Mouse (Mus musculus) limb, embryonic 15.5 days (tissue): ENCODE results near the gene Pop4. TPM values are rescaled to one million over a fixed set of nuclear protein-coding genes. Genes with fewer than 3 reads are reported as not detected.

Experiments
- ATAC-seq: fragments of 200-750 bp; cut with Nextera tagmentation; 2 replicates; pipeline ENCODE4 v1.8.0; 2017; ENCODE audit warnings: low read depth, moderate TSS enrichment; ENCODE audit not compliant: insufficient number of reproducible peaks, low FRiP score, low TSS enrichment
- H3K27ac ChIP-seq: fragments of 300-500 bp; sonication (generic); 2 replicates; pipeline ENCODE4 v1.5.1; 2015; ENCODE audit warnings: moderate library complexity, mild to moderate bottlenecking, inconsistent platforms
- H3K27me3 ChIP-seq: fragments of 300-500 bp; sonication (generic); 2 replicates; pipeline ENCODE4 v1.6.1; 2015; ENCODE audit warnings: inconsistent platforms
- H3K36me3 ChIP-seq: fragments of 300-500 bp; sonication (generic); 2 replicates; pipeline ENCODE4 v1.6.1; 2015; ENCODE audit warnings: inconsistent platforms
- H3K4me1 ChIP-seq: fragments of 300-500 bp; sonication (generic); 2 replicates; pipeline ENCODE4 v1.6.1; 2015; ENCODE audit warnings: inconsistent platforms
- H3K4me2 ChIP-seq: fragments of 300-500 bp; sonication (generic); 2 replicates; pipeline ENCODE4 v1.6.1; 2015; ENCODE audit warnings: mild to moderate bottlenecking, inconsistent platforms
- H3K4me3 ChIP-seq: fragments of 300-500 bp; sonication (generic); 2 replicates; pipeline ENCODE4 v1.5.1; 2015; ENCODE audit warnings: mild to moderate bottlenecking, inconsistent platforms
- H3K9ac ChIP-seq: fragments of 300-500 bp; sonication (generic); 2 replicates; pipeline ENCODE4 v1.6.1; 2015; ENCODE audit warnings: inconsistent platforms
- H3K9me3 ChIP-seq: fragments of 300-500 bp; sonication (generic); 2 replicates; pipeline ENCODE4 v1.6.1; 2016; ENCODE audit warnings: inconsistent platforms
- WGBS: fragments of 180-500 bp; shearing (Covaris S2); methylation state at CpG from one replicate; pipeline ENCODE4 v1.1.7; 2015; 5-methylcytosine and 5-hydroxymethylcytosine counted together
- polyA plus RNA-seq: library from polyadenylated mRNA; unstranded; fragments of >200 nt; fragmentation: Nextera tagmentation; extraction: Ambion mirVana; gene quantifications from 2 replicates; pipeline ENCODE4 v1.2.1, GENCODE M21; 2015

The Pop4 gene
- polyA plus RNA-seq, 1 experiment from 2014 or later = 54.6 TPM

DNA sequence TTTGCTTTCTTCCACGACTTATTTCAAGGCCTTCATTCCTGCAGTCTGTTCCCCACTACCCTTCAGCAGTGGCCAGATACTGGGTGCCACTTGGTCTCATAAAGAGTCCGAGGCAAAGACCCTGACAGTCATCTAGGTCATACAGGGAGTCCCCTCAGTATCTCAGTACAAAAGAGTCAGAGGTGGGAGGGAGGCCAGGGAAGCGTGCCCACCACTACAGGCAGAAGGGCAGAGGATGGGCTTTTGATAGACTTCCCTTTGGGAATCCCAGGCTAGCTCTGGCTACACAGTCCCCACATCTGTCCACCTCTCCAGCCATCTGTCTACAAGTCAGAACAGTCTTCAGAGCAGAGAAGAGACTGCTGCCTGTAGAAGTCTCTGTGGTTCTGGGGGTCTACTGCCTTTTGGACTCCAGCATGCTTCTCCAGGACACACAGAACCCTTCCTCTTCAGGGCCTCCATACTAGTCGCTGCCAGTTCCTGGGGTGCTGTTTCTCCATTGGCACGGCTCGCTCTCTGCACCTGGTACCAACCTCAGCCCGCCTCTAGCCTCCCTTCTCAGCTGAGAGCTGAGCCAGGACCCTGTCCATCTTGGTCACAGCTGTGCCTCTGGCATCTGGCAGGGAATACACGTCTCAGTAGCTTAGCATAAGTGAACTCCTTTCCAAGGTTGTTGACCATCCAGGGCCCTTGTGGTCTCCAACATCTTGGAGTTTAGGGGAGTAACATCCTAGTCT lies 52.4 kb downstream of the Pop4 start:
- Histone ChIP-seq H3K27me3 (no peaks in the 10 kb centered on the region), H3K4me2 (no peak overlapping the region), H3K9ac (no peak overlapping the region), H3K4me1 (no peaks in the 10 kb centered on the region), H3K9me3 (no peaks in the 10 kb centered on the region), H3K27ac (no peak overlapping the region), H3K4me3 (no peak overlapping the region), H3K36me3 (peaks cover 17% of the 10 kb centered on the region; the same call in 1 of the 2 replicates)
- no peak for ATAC-seq
- 80% methylated on average over 8 of the region's 8 CpGs for WGBS

GRCm38 (mm10) chr7:38217417-38218171 lies 53.6 kb downstream of the Pop4 start:
- Histone ChIP-seq H3K27me3 (no peaks in the 10 kb centered on the region), H3K4me1 (no peaks in the 10 kb centered on the region), H3K27ac (no peak overlapping the region), H3K4me3 (no peak overlapping the region), H3K9me3 (no peaks in the 10 kb centered on the region), H3K9ac (no peak overlapping the region), H3K4me2 (no peak overlapping the region), H3K36me3 (peaks cover 17% of the 10 kb centered on the region; the same call in 1 of the 2 replicates)
- ATAC-seq = no peak
- 61% methylated on average over 5 of the region's 5 CpGs for WGBS

GRCm38 (mm10) chr7:38215697-38216096 lies 55.5 kb downstream of the Pop4 start:
- H3K4me1 ChIP-seq = no peaks in the 10 kb centered on the region; the same call in 1 of the 2 replicates
- H3K27me3 ChIP-seq = no peaks in the 10 kb centered on the region
- no peak for ATAC-seq
- 91% methylated on average over 6 of the region's 6 CpGs for WGBS
- peaks cover 8% of the 10 kb centered on the region; the same call in 1 of the 2 replicates for H3K36me3 ChIP-seq
- no peak overlapping the region for H3K27ac ChIP-seq
- no peak overlapping the region for H3K9ac ChIP-seq
- H3K9me3 ChIP-seq = no peaks in the 10 kb centered on the region
- H3K4me2 ChIP-seq = no peak overlapping the region
- H3K4me3 ChIP-seq = no peak overlapping the region

DNA sequence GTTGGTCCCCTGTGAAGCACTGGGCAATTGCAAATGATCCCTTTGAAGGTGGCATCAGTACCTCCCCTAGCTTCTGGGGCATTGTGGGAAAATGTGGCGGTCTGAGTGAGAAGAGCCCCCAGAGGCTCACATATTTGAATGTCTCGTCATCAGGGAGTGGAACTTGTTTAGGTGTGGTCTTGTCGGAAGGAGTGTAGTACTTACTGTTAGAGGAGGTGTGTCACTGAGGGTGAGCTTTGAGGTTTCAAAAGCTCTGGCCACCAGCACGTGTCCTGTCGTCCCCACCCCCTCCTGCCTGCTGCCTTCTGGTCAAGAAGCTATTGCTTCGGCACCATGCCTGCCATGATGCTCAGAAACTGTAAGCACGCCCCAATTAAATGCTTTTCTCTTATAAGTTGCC lies 55.9 kb downstream of the Pop4 start:
- no peak overlapping the region for H3K4me3 ChIP-seq
- H3K27me3 ChIP-seq = no peaks in the 10 kb centered on the region
- H3K4me1 ChIP-seq = no peaks in the 10 kb centered on the region; the same call in 1 of the 2 replicates
- no peak overlapping the region for H3K4me2 ChIP-seq
- H3K9me3 ChIP-seq = no peaks in the 10 kb centered on the region
- ATAC-seq = no peak
- H3K27ac ChIP-seq = no peak overlapping the region
- no peak overlapping the region for H3K9ac ChIP-seq
- 55% methylated on average over 7 of the region's 7 CpGs for WGBS
- peaks cover 6% of the 10 kb centered on the region; the same call in 1 of the 2 replicates for H3K36me3 ChIP-seq

DNA sequence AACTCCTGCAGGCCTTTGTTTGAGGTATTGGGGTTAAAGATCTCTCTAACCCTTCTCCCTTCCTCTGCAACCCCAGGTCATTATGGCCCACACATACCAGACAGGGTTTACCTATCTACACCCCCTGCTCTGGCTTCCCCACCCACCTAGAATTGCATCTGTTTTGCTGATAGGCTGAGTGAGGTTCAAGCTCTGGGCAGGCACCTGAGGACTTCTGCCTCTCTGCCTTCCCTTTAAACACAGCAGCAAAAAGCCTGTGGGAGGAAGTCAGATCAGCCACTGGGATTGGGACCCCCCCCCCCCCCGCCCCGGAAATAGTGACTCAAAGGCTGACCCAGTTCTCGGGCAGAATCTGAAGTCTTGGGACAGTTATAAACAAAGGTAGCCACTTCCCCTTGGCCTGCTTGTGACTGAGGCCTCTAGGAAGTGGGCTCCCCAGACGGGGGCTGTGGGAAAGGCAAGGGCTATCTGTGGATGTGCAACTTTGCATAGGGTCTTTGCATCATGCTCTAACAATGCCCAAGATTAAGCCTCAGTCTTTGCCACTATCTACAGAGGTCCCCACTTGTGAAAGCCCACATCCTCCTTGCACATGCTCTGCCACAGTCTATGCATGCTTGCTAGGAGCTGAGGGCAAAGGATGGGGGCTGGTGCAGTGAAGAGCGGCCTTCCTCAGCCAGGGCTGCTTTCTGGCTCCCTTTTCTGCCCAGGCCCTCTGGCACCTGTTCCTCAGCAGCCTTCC lies 56.6 kb downstream of the Pop4 start:
- ATAC-seq = no peak
- 74% methylated on average over 5 of the region's 5 CpGs for WGBS

GRCm38 (mm10) chr7:38212651-38213062 lies 58.6 kb downstream of the Pop4 start:
- Histone ChIP-seq H3K27ac (no peak overlapping the region), H3K36me3 (no peaks in the 10 kb centered on the region), H3K27me3 (no peaks in the 10 kb centered on the region), H3K4me2 (no peak overlapping the region), H3K4me1 (no peaks in the 10 kb centered on the region; the same call in 1 of the 2 replicates), H3K4me3 (no peak overlapping the region), H3K9me3 (no peaks in the 10 kb centered on the region), H3K9ac (no peak overlapping the region)
- WGBS = 9% methylated on average over 2 of the region's 3 CpGs
- no peak for ATAC-seq

More for the DNA sequence above, 56.6 kb downstream of the Pop4 start:
- Histone ChIP-seq H3K36me3 (no peaks in the 10 kb centered on the region), H3K4me3 (no peak overlapping the region), H3K9ac (no peak overlapping the region), H3K4me2 (no peak overlapping the region), H3K27me3 (no peaks in the 10 kb centered on the region), H3K9me3 (no peaks in the 10 kb centered on the region), H3K27ac (no peak overlapping the region), H3K4me1 (no peaks in the 10 kb centered on the region; the same call in 1 of the 2 replicates)

Other genes with a start within 250 kb of the Pop4 start
- gene Uri1, start 247.9 kb downstream of the Pop4 start, polyA plus RNA-seq = 35.7 and 36.8 TPM in 2 replicates
- gene Ccne1, start 163.9 kb downstream of the Pop4 start, polyA plus RNA-seq = 55.6 and 62.3 TPM in 2 replicates
- gene 1600014C10Rik, start 88.2 kb downstream of the Pop4 start, polyA plus RNA-seq = 16.5 and 17.6 TPM in 2 replicates
- gene Plekhf1, start 43.4 kb downstream of the Pop4 start, polyA plus RNA-seq = 5.4 and 7.2 TPM in 2 replicates